Mouse (Mus musculus) small intestine, adult 2 months (tissue): ENCODE results near the gene Dclk2. TPM values are rescaled to one million over a fixed set of nuclear protein-coding genes. Genes with fewer than 3 reads are reported as not detected.

Experiments
- H3K27ac ChIP-seq: fragments of 200-500 bp; 2 replicates; pipeline ENCODE4 v1.5.1; 2012; ENCODE audit warnings: low read depth, low read length, control low read depth, inconsistent platforms; ENCODE audit not compliant: insufficient read depth
- H3K27me3 ChIP-seq: fragments of 200-500 bp; 2 replicates; pipeline ENCODE4 v1.6.1; 2012; ENCODE audit warnings: mild to moderate bottlenecking, moderate library complexity, low read length, inconsistent platforms; ENCODE audit not compliant: control insufficient read depth, insufficient read depth
- H3K36me3 ChIP-seq: fragments of 200-500 bp; 2 replicates; pipeline ENCODE4 v1.6.1; 2012; ENCODE audit warnings: mild to moderate bottlenecking, low read length, control low read depth, inconsistent platforms; ENCODE audit not compliant: control insufficient read depth, insufficient read depth
- H3K4me1 ChIP-seq: fragments of 200-500 bp; 2 replicates; pipeline ENCODE4 v1.6.1; 2012; ENCODE audit warnings: low read length, inconsistent platforms, mixed read lengths; ENCODE audit not compliant: control insufficient read depth, insufficient read depth, insufficient read length
- H3K4me3 ChIP-seq: fragments of 200-500 bp; 2 replicates; pipeline ENCODE4 v1.5.1; 2012; ENCODE audit warnings: low read depth, mild to moderate bottlenecking, control low read depth, inconsistent platforms, low read length, moderate library complexity
- CTCF ChIP-seq: fragments of 200-500 bp; IDR thresholded peaks from 2 replicates; pipeline ENCODE4 v1.5.1; 2012; ENCODE audit warnings: low read depth, mild to moderate bottlenecking, control low read depth, inconsistent platforms, low read length, moderate library complexity, mixed read lengths; ENCODE audit not compliant: insufficient replicate concordance, insufficient read length; ENCODE audit errors: extremely low read depth
- POLR2A ChIP-seq: fragments of 200-500 bp; IDR thresholded peaks from 2 replicates; pipeline ENCODE4 v1.6.1; 2012; ENCODE audit warnings: low read depth, mild to moderate bottlenecking, control low read depth, inconsistent platforms, low read length, moderate library complexity
- WGBS: fragments of 180-500 bp; shearing (Covaris S2); methylation state at CpG from one replicate; pipeline ENCODE4 v1.1.7; 2018; 5-methylcytosine and 5-hydroxymethylcytosine counted together
- polyA plus RNA-seq: library from polyadenylated mRNA; depleted of rRNA; stranded (reverse); fragments of >200 nt; gene quantifications from 2 replicates; pipeline ENCODE4 v1.2.3, GENCODE M21; 2012

Gene Dclk2
- polyA plus RNA-seq, 1 experiment, result 2.4 TPM

- Histone ChIP-seq H3K27ac (no peak overlapping the region), H3K27me3 (no peaks in the 10 kb centered on the region), H3K4me3 (no peak overlapping the region), H3K4me1 (no peaks in the 10 kb centered on the region), H3K36me3 (no peaks in the 10 kb centered on the region)
- no peak for TF ChIP-seq POLR2A
- TF ChIP-seq CTCF, result no peak
- WGBS, result 31% methylated on average over 10 of the region's 10 CpGs
Observed at GRCm38 (mm10) chr3:86863327-86864008, 57.2 kb downstream of the Dclk2 start.

GRCm38 (mm10) chr3:86862939-86863311 lies 57.7 kb downstream of the Dclk2 start:
- WGBS, result 31% methylated on average over 3 of the region's 3 CpGs
- TF ChIP-seq POLR2A (no peak), CTCF (no peak)

GRCm38 (mm10) chr3:86862245-86862938 lies 58.3 kb downstream of the Dclk2 start:
- WGBS, result 72% methylated on average over 10 of the region's 10 CpGs
- H3K27me3 ChIP-seq, result no peaks in the 10 kb centered on the region
- no peak overlapping the region for H3K27ac ChIP-seq
- H3K36me3 ChIP-seq, result no peaks in the 10 kb centered on the region
- H3K4me3 ChIP-seq, result no peak overlapping the region
- no peak for TF ChIP-seq CTCF
- no peak for TF ChIP-seq POLR2A
- no peaks in the 10 kb centered on the region for H3K4me1 ChIP-seq

More at GRCm38 (mm10) chr3:86862939-86863311, 57.7 kb downstream of the Dclk2 start:
- H3K36me3 ChIP-seq, result no peaks in the 10 kb centered on the region
- H3K27me3 ChIP-seq, result no peaks in the 10 kb centered on the region
- H3K27ac ChIP-seq, result no peak overlapping the region
- H3K4me3 ChIP-seq, result no peak overlapping the region
- H3K4me1 ChIP-seq, result no peaks in the 10 kb centered on the region

GRCm38 (mm10) chr3:86859791-86860190 lies 60.9 kb downstream of the Dclk2 start:
- Histone ChIP-seq H3K36me3 (no peaks in the 10 kb centered on the region), H3K4me3 (no peak overlapping the region), H3K27me3 (no peaks in the 10 kb centered on the region), H3K4me1 (no peaks in the 10 kb centered on the region), H3K27ac (no peak overlapping the region)
- TF ChIP-seq CTCF (no peak), POLR2A (no peak)
- WGBS, result 86% methylated on average over 2 of the region's 2 CpGs

- H3K4me3 ChIP-seq, result no peak overlapping the region
- TF ChIP-seq POLR2A (no peak), CTCF (no peak)
- WGBS, result 92% methylated on average over 5 of the region's 5 CpGs
- no peaks in the 10 kb centered on the region for H3K27me3 ChIP-seq
- no peaks in the 10 kb centered on the region for H3K36me3 ChIP-seq
- no peak overlapping the region for H3K27ac ChIP-seq
- H3K4me1 ChIP-seq, result no peaks in the 10 kb centered on the region
Observed at GRCm38 (mm10) chr3:86858699-86859098, 62.0 kb downstream of the Dclk2 start.

GRCm38 (mm10) chr3:86857833-86858398 lies 62.7 kb downstream of the Dclk2 start:
- WGBS, result 69% methylated on average over 8 of the region's 8 CpGs
- H3K36me3 ChIP-seq, result no peaks in the 10 kb centered on the region

GRCm38 (mm10) chr3:86852867-86853266 lies 67.8 kb downstream of the Dclk2 start:
- 69% methylated on average over 3 of the region's 3 CpGs for WGBS

More at GRCm38 (mm10) chr3:86857833-86858398, 62.7 kb downstream of the Dclk2 start:
- TF ChIP-seq POLR2A (no peak), CTCF (no peak)
- no peak overlapping the region for H3K27ac ChIP-seq
- H3K4me1 ChIP-seq, result no peaks in the 10 kb centered on the region
- no peak overlapping the region for H3K4me3 ChIP-seq
- no peaks in the 10 kb centered on the region for H3K27me3 ChIP-seq

More at GRCm38 (mm10) chr3:86852867-86853266, 67.8 kb downstream of the Dclk2 start:
- Histone ChIP-seq H3K27ac (no peak overlapping the region), H3K36me3 (no peaks in the 10 kb centered on the region), H3K4me3 (no peak overlapping the region), H3K27me3 (no peaks in the 10 kb centered on the region), H3K4me1 (no peaks in the 10 kb centered on the region)
- no peak for TF ChIP-seq CTCF
